Mouse (Mus musculus) cerebellum, postnatal 4 days (tissue): ENCODE measurements around the gene Olfr722.
"Not testable (repeated sequence)": the region's sequence is repeated elsewhere in the genome, so short reads cannot be mapped to it uniquely, and the experiment has no call there.

Experiments
- DNase-seq, 2 experiments: peaks; one replicate each; pipeline ENCODE4 v3.0.0; 2022; ENCODE audit warnings: low spot score in 2 of 2, mixed read lengths in 1 of 2

Olfr722 gene

GRCm38 (mm10) chr14:49901899-49902298, at the start of gene Olfr722:
Olfr722 (minus strand) TSS chr14:49901999.
- no peak for DNase-seq

GRCm38 (mm10) chr14:49931687-49932086, 29.9 kb upstream of the Olfr722 start, which contains the start of gene Olfr723:
Olfr723 (minus strand) TSS chr14:49931787.
- DNase-seq = not testable (repeated sequence)

GRCm38 (mm10) chr14:49860387-49860786, 41.4 kb downstream of the Olfr722 start:
- DNase-seq = no peak
